Mouse (Mus musculus): ENCODE measurements around the gene Sema3f.

The Sema3f gene

GRCm38 (mm10) chr9:107662342-107662741 lies 47.9 kb downstream of the Sema3f start:
- no peak for DNase-seq (ENCODE audit: low read depth)

- no peak for DNase-seq (ENCODE audit: low read depth)
These were observed 49.5 kb downstream of the Sema3f start for GRCm38 (mm10) chr9:107660777-107661176.

GRCm38 (mm10) chr9:107659961-107660360 lies 50.3 kb downstream of the Sema3f start:
- DNase-seq (ENCODE audit: low read depth), result no peak

- no peak for DNase-seq (ENCODE audit: low read depth)
These were observed 50.7 kb downstream of the Sema3f start for GRCm38 (mm10) chr9:107659551-107659950.

GRCm38 (mm10) chr9:107658096-107658495 lies 52.2 kb downstream of the Sema3f start:
- DNase-seq (ENCODE audit: low read depth), result no peak

- no peak for DNase-seq (ENCODE audit: low read depth)
These were observed 53.1 kb downstream of the Sema3f start for GRCm38 (mm10) chr9:107657144-107657543.

- DNase-seq (ENCODE audit: low read depth), result no peak
These were observed 55.7 kb downstream of the Sema3f start for GRCm38 (mm10) chr9:107654585-107654984.

- DNase-seq (ENCODE audit: low read depth), result no peak
These were observed 56.8 kb downstream of the Sema3f start for GRCm38 (mm10) chr9:107653474-107653873.

GRCm38 (mm10) chr9:107650708-107651481 lies 59.4 kb downstream of the Sema3f start:
- no peak for DNase-seq (ENCODE audit: low read depth)

- DNase-seq (ENCODE audit: low read depth), result no peak
These were observed 60.0 kb downstream of the Sema3f start for GRCm38 (mm10) chr9:107650225-107650624.

- no peak for DNase-seq (ENCODE audit: low read depth)
These were observed 61.5 kb downstream of the Sema3f start for GRCm38 (mm10) chr9:107648767-107649166.

GRCm38 (mm10) chr9:107646975-107647374 lies 63.3 kb downstream of the Sema3f start:
- DNase-seq (ENCODE audit: low read depth), result peak; percentile 59

- peak; percentile 93 for DNase-seq (ENCODE audit: low read depth)
These were observed 64.7 kb downstream of the Sema3f start for GRCm38 (mm10) chr9:107645577-107645976.

GRCm38 (mm10) chr9:107645153-107645510 lies 65.1 kb downstream of the Sema3f start:
- no peak for DNase-seq (ENCODE audit: low read depth)

GRCm38 (mm10) chr9:107644495-107645152 lies 65.7 kb downstream of the Sema3f start:
- DNase-seq (ENCODE audit: low read depth), result peak; percentile 96

- DNase-seq (ENCODE audit: low read depth), result no peak
These were observed 66.6 kb downstream of the Sema3f start for GRCm38 (mm10) chr9:107643544-107644214.

- no peak for DNase-seq (ENCODE audit: low read depth)
These were observed 68.6 kb downstream of the Sema3f start for GRCm38 (mm10) chr9:107641666-107642065.

GRCm38 (mm10) chr9:107640257-107640772 lies 70.0 kb downstream of the Sema3f start:
- no peak for DNase-seq (ENCODE audit: low read depth)

GRCm38 (mm10) chr9:107637070-107637469 lies 73.2 kb downstream of the Sema3f start:
- no peak for DNase-seq (ENCODE audit: low read depth)

- peak; percentile 98 for DNase-seq (ENCODE audit: low read depth)
These were observed 74.8 kb downstream of the Sema3f start, which contains the start of gene Gnai2 for GRCm38 (mm10) chr9:107635279-107636028. Gnai2 (minus strand) TSS chr9:107635367.

GRCm38 (mm10) chr9:107634406-107635278 lies 75.6 kb downstream of the Sema3f start:
- DNase-seq (ENCODE audit: low read depth), result peak; percentile 56

Measured in induced T-regulatory cell, adult 2 months (primary cell).